In genomic region chr7:47080868-47081267, GRCm38 (mm10) we compare ENCODE assay signal across 12 mouse cellular contexts. TPM values are rescaled to one million over a fixed set of nuclear protein-coding genes. Genes with fewer than 3 reads are reported as not detected.
DNase-seq lines count a peak whose midpoint lies in the region; ATAC-seq and TF ChIP-seq lines count a peak whose summit lies in the region.
"Had no signal": no experiment of that assay in that cellular context is flagged by ENCODE, and none has a peak within 500 bp of the region (broad histone marks: within the 10 kb centered on the region; RNA-seq: fewer than 3 reads in every experiment).

No protein-coding gene starts in this region.

- H3K36me3 ChIP-seq in intestine, embryonic 15.5 days, result no peaks in the 10 kb centered on the region
- H3K36me3 ChIP-seq in intestine, postnatal 0 days (ENCODE audit: control insufficient read depth, insufficient read depth), result no peaks in the 10 kb centered on the region
- H3K36me3 ChIP-seq in lung, embryonic 15.5 days, result no peaks in the 10 kb centered on the region
- H3K36me3 ChIP-seq: liver, embryonic 12.5 days; stomach, embryonic 15.5 days had no signal

- no peaks in the 10 kb centered on the region for H3K27me3 ChIP-seq in intestine, embryonic 15.5 days (replicated peaks)
- H3K27me3 ChIP-seq in intestine, postnatal 0 days (replicated peaks; ENCODE audit: control insufficient read depth, insufficient read depth, low read length), result no peaks in the 10 kb centered on the region
- H3K27me3 ChIP-seq in lung, embryonic 15.5 days, result no peaks in the 10 kb centered on the region
- H3K27me3 ChIP-seq: liver, embryonic 12.5 days; stomach, embryonic 15.5 days had no signal

- H3K4me2 ChIP-seq in intestine, embryonic 15.5 days (replicated peaks), result no peak overlapping the region
- no peak overlapping the region for H3K4me2 ChIP-seq in intestine, postnatal 0 days (replicated peaks; ENCODE audit: low read depth)
- no peak overlapping the region; the same call in 1 of the 2 replicates for H3K4me2 ChIP-seq in lung, embryonic 15.5 days
- H3K4me2 ChIP-seq: liver, embryonic 12.5 days; midbrain, embryonic 11.5 days; stomach, embryonic 15.5 days had no signal

- no peak overlapping the region for H3K9ac ChIP-seq in intestine, embryonic 15.5 days
- no peak overlapping the region for H3K9ac ChIP-seq in intestine, postnatal 0 days (ENCODE audit: low read depth, low read length)
- no peak overlapping the region for H3K9ac ChIP-seq in lung, embryonic 15.5 days
- H3K9ac ChIP-seq: liver, embryonic 12.5 days; stomach, embryonic 15.5 days had no signal

- WGBS in intestine, embryonic 15.5 days, result 57% methylated on average over 3 of the region's 3 CpGs
- 66% methylated on average over 3 of the region's 3 CpGs for WGBS in intestine, postnatal 0 days
- 31% methylated on average over 3 of the region's 3 CpGs for WGBS in lung, embryonic 15.5 days

- H3K9me3 ChIP-seq in intestine, embryonic 15.5 days, result no peaks in the 10 kb centered on the region
- H3K9me3 ChIP-seq in intestine, postnatal 0 days (ENCODE audit: control insufficient read depth), result no peaks in the 10 kb centered on the region
- H3K9me3 ChIP-seq in lung, embryonic 15.5 days, result no peaks in the 10 kb centered on the region
- H3K9me3 ChIP-seq: liver, embryonic 12.5 days; stomach, embryonic 15.5 days had no signal

- DNase-seq in adrenal gland, postnatal 10 days, result peak; percentile 47
- DNase-seq in adrenal gland, adult 8-10 months, result no peak
- no peak for DNase-seq in lung, postnatal 36 days
- peak; percentile 48 for DNase-seq in 416B (ENCODE audit: low read depth)
- no peak for DNase-seq in left cerebral cortex, adult 8-10 months (ENCODE audit: low spot score in 2 of 2)

- TF ChIP-seq CTCF in intestine, postnatal 0 days (IDR thresholded peaks at IDR 0.05; ENCODE audit: low read depth), result no peak

- no peak overlapping the region for H3K4me3 ChIP-seq in intestine, embryonic 15.5 days (replicated peaks)
- no peak overlapping the region for H3K4me3 ChIP-seq in intestine, postnatal 0 days (ENCODE audit: low read depth, low read length)
- no peak overlapping the region for H3K4me3 ChIP-seq in lung, embryonic 15.5 days
- H3K4me3 ChIP-seq: liver, embryonic 12.5 days; stomach, embryonic 15.5 days had no signal

- 0 out of 2 replicates have a peak, but pooled peaks have one; percentile 13 for ATAC-seq in intestine, embryonic 15.5 days
- no peak for ATAC-seq in intestine, postnatal 0 days
- peak; percentile 55; the same call in 1 of the 2 replicates for ATAC-seq in lung, embryonic 15.5 days (ENCODE audit: borderline replicate concordance, extremely low read depth, low FRiP score, low TSS enrichment)
- ATAC-seq: liver, embryonic 12.5 days had no signal

- H3K27ac ChIP-seq in intestine, embryonic 15.5 days, result no peak overlapping the region
- no peak overlapping the region for H3K27ac ChIP-seq in intestine, postnatal 0 days (ENCODE audit: low read depth, low read length)
- H3K27ac ChIP-seq in lung, embryonic 15.5 days, result no peak overlapping the region
- H3K27ac ChIP-seq: liver, embryonic 12.5 days; stomach, embryonic 15.5 days had no signal

- peaks cover 4% of the 10 kb centered on the region; the same call in 1 of the 2 replicates for H3K4me1 ChIP-seq in intestine, embryonic 15.5 days (replicated peaks)
- H3K4me1 ChIP-seq in intestine, postnatal 0 days (replicated peaks; ENCODE audit: control insufficient read depth, insufficient read depth, low read length), result no peaks in the 10 kb centered on the region
- H3K4me1 ChIP-seq in lung, embryonic 15.5 days, result peaks cover 14% of the 10 kb centered on the region

RNA-seq across cellular contexts. Expression of gene Tmem86a, which starts 30.5 kb away (rescaled TPM):
- 10 to 100 TPM; 27.0 to 32.5 TPM for total RNA-seq in adrenal gland, postnatal 10 days (2021)
- total RNA-seq in adrenal gland, adult 8-10 months (2022), result 100 to 1,000 TPM in 1 of 4 experiments, 10 to 100 TPM in 3; 37.9 to 108 (median 75.8) TPM
- 48.8 and 50.4 TPM in 2 replicates for polyA plus RNA-seq in intestine, embryonic 15.5 days (2015; fragmentation: Nextera tagmentation; extraction: Ambion mirVana)
- polyA plus RNA-seq in intestine, postnatal 0 days (2015; fragmentation: Nextera tagmentation; extraction: Ambion mirVana), result 43.8 and 48.0 TPM in 2 replicates
- polyA plus RNA-seq in lung, embryonic 15.5 days (2015; fragmentation: Nextera tagmentation; extraction: Ambion mirVana), result 44.9 and 45.5 TPM in 2 replicates
- 10 to 100 TPM; 18.5 to 19.6 (median 19.0) TPM for total RNA-seq in left cerebral cortex, adult 8-10 months (2022)

RNA-seq across cellular contexts. Expression of gene Ptpn5, which starts 52.6 kb away (rescaled TPM):
- total RNA-seq in adrenal gland, postnatal 10 days (2021), result 1 to 10 TPM in 1 of 2 experiments, under 1 TPM in 1; 0.81 to 1.5 TPM
- 1 to 10 TPM in 3 of 4 experiments, under 1 TPM in 1; 0.68 to 3.3 (median 1.7) TPM for total RNA-seq in adrenal gland, adult 8-10 months (2022)
- 1.8 and 2.0 TPM in 2 replicates for polyA plus RNA-seq in intestine, embryonic 15.5 days (2015; fragmentation: Nextera tagmentation; extraction: Ambion mirVana)
- polyA plus RNA-seq in intestine, postnatal 0 days (2015; fragmentation: Nextera tagmentation; extraction: Ambion mirVana), result 0.48 and 0.69 TPM in 2 replicates
- polyA plus RNA-seq in lung, embryonic 15.5 days (2015; fragmentation: Nextera tagmentation; extraction: Ambion mirVana), result 6.5 and 6.9 TPM in 2 replicates
- total RNA-seq in left cerebral cortex, adult 8-10 months (2022), result 100 to 1,000 TPM; 190 to 224 (median 202) TPM
- total RNA-seq: heart, postnatal 10 days had no signal
- polyA plus RNA-seq: liver, embryonic 12.5 days had no signal

Comparison
In these comparisons a context has a peak if more than half of its experiments do, and no peak if none do; other contexts are left out.
1. DNase-seq: peak in adrenal gland, postnatal 10 days (single experiment) and 416B (single experiment); none in adrenal gland, adult 8-10 months (single experiment), lung, postnatal 36 days (single experiment) and left cerebral cortex, adult 8-10 months (0 of 2).
2. RNA of gene Ptpn5, which starts 52.6 kb away (total RNA-seq): 190 to 224 TPM in left cerebral cortex, adult 8-10 months; 0.68 to 3.3 TPM in adrenal gland, adult 8-10 months and 0.81 to 1.5 TPM in adrenal gland, postnatal 10 days; every median in the first group is over 10 times any median in the second.